Mouse (Mus musculus): Measurements from ENCODE around the gene Psma6.

The Psma6 gene

GRCm38 (mm10) chr12:55464846-55465361 is 80.9 kb downstream of the Psma6 start:
- peak; percentile 83 for DNase-seq (ENCODE audit: low read depth)

GRCm38 (mm10) chr12:55465401-55465983 is 81.5 kb downstream of the Psma6 start:
- DNase-seq (ENCODE audit: low read depth) = no peak

GRCm38 (mm10) chr12:55466088-55466701 is 82.2 kb downstream of the Psma6 start:
- DNase-seq (ENCODE audit: low read depth) = peak; percentile 88

GRCm38 (mm10) chr12:55466816-55467215 is 82.8 kb downstream of the Psma6 start:
- DNase-seq (ENCODE audit: low read depth) = peak; percentile 47

- DNase-seq (ENCODE audit: low read depth) = no peak
These were observed 83.5 kb downstream of the Psma6 start for GRCm38 (mm10) chr12:55467331-55468180.
